Mouse (Mus musculus) MEL (cell line): Measurements from ENCODE around the gene Tuba1a. TPM values are rescaled to one million over a fixed set of nuclear protein-coding genes. Genes with fewer than 3 reads are reported as not detected.
A peak's percentile ranks its signal among the peaks of the same experiment; 100 is the strongest.

Experiments
- DNase-seq: peaks from one replicate; pipeline ENCODE4 v3.0.0; 2011; ENCODE audit warnings: low read depth, low spot score
- H3K27ac ChIP-seq: 2 replicates; pipeline ENCODE4 v1.5.1; 2012; ENCODE audit warnings: low read depth, mild to moderate bottlenecking, control low read depth, low read length, moderate library complexity; ENCODE audit not compliant: control insufficient read depth
- H3K27me3 ChIP-seq, 2 experiments: fragments of 150-350 bp in 1 of 2; sonication (generic) in 1 of 2; 2 replicates each; pipeline ENCODE4 v1.6.1; 2012; ENCODE audit warnings: low read length in 2 of 2, mild to moderate bottlenecking in 2 of 2, improper control_type of control experiment in 1 of 2, moderate library complexity in 1 of 2; ENCODE audit not compliant: insufficient read depth in 2 of 2, control insufficient read depth in 1 of 2
- H3K36me3 ChIP-seq, 2 experiments: 2 replicates each; pipeline ENCODE4 v1.6.1; 2012 to 2014; ENCODE audit warnings: low read length in 2 of 2, improper control_type of control experiment in 1 of 2, inconsistent platforms in 1 of 2, mild to moderate bottlenecking in 1 of 2; ENCODE audit not compliant: insufficient read depth in 2 of 2, control insufficient read depth in 1 of 2
- H3K4me1 ChIP-seq, 2 experiments: fragments of 150-350 bp in 1 of 2; sonication (generic) in 1 of 2; 2 replicates each; pipeline ENCODE4 v1.6.1; 2012; ENCODE audit warnings: low read length in 2 of 2, improper control_type of control experiment in 1 of 2, mild to moderate bottlenecking in 1 of 2; ENCODE audit not compliant: insufficient read depth in 2 of 2, control insufficient read depth in 1 of 2
- H3K4me3 ChIP-seq, 2 experiments: fragments of 150-350 bp in 1 of 2; sonication (generic) in 1 of 2; 2 replicates each; pipeline ENCODE4 v1.5.1; 2012; ENCODE audit warnings: low read depth in 2 of 2, low read length in 2 of 2, mild to moderate bottlenecking in 2 of 2, moderate library complexity in 2 of 2, control low read depth in 1 of 2, improper control_type of control experiment in 1 of 2; ENCODE audit not compliant: control insufficient read depth in 1 of 2, insufficient read depth in 1 of 2
- H3K79me2 ChIP-seq: 2 replicates; pipeline ENCODE4 v1.6.1; 2012; ENCODE audit warnings: mild to moderate bottlenecking, low read length, moderate library complexity; ENCODE audit not compliant: control insufficient read depth, poor library complexity, insufficient read depth
- H3K9ac ChIP-seq: 2 replicates; pipeline ENCODE4 v1.6.1; 2012; ENCODE audit warnings: low read depth, mild to moderate bottlenecking, control low read depth, low read length, moderate library complexity; ENCODE audit not compliant: control insufficient read depth, poor library complexity, severe bottlenecking
- H3K9me3 ChIP-seq: fragments of 150-350 bp; sonication (generic); replicated peaks from 2 replicates; pipeline ENCODE4 v1.6.1; 2012; ENCODE audit warnings: mild to moderate bottlenecking, low read length, improper control_type of control experiment, moderate library complexity; ENCODE audit not compliant: insufficient read depth
- BHLHE40 ChIP-seq: IDR thresholded peaks from 2 replicates; pipeline ENCODE4 v1.6.1; 2012; ENCODE audit warnings: low read depth, mild to moderate bottlenecking, inconsistent platforms, low read length, improper control_type of control experiment, borderline replicate concordance
- CHD1 ChIP-seq: IDR thresholded peaks from 2 replicates; pipeline ENCODE4 v1.6.1; 2012; ENCODE audit warnings: low read depth, mild to moderate bottlenecking, inconsistent platforms, low read length, improper control_type of control experiment
- CHD2 ChIP-seq: IDR thresholded peaks from 2 replicates; pipeline ENCODE4 v1.6.1; 2011; ENCODE audit warnings: low read length, improper control_type of control experiment
- CTCF ChIP-seq, 3 experiments: IDR thresholded peaks in 2 of 3; conservative IDR thresholded peaks in 1 of 3; 2 replicates each; pipeline ENCODE4 v1.5.1; 2011 to 2012; ENCODE audit warnings: low read length in 3 of 3, low read depth in 2 of 3, mild to moderate bottlenecking in 2 of 3, improper control_type of control experiment in 1 of 3, inconsistent platforms in 1 of 3, mixed read lengths in 1 of 3, moderate library complexity in 1 of 3; ENCODE audit not compliant: control insufficient read depth in 1 of 3, insufficient read depth in 1 of 3, poor library complexity in 1 of 3, severe bottlenecking in 1 of 3
- E2F4 ChIP-seq: IDR thresholded peaks from 2 replicates; pipeline ENCODE4 v1.6.1; 2011; ENCODE audit warnings: low read depth, low read length, improper control_type of control experiment, borderline replicate concordance
- ELF1 ChIP-seq: IDR thresholded peaks from 2 replicates; pipeline ENCODE4 v1.6.1; 2014; ENCODE audit warnings: low read depth, mild to moderate bottlenecking, inconsistent platforms, low read length, improper control_type of control experiment, moderate library complexity
- ETS1 ChIP-seq: IDR thresholded peaks from 2 replicates; pipeline ENCODE4 v1.6.1; 2012; ENCODE audit warnings: low read depth, mild to moderate bottlenecking, inconsistent platforms, low read length, improper control_type of control experiment, moderate library complexity
- GABPA ChIP-seq: IDR thresholded peaks from 2 replicates; pipeline ENCODE4 v1.6.1; 2012; ENCODE audit warnings: low read depth, mild to moderate bottlenecking, inconsistent platforms, low read length, improper control_type of control experiment, moderate library complexity
- GATA1 ChIP-seq: IDR thresholded peaks from 2 replicates; pipeline ENCODE4 v1.6.1; 2011; ENCODE audit warnings: low read depth, low read length, improper control_type of control experiment
- HCFC1 ChIP-seq: IDR thresholded peaks from 2 replicates; pipeline ENCODE4 v1.6.1; 2012; ENCODE audit warnings: low read depth, mild to moderate bottlenecking, inconsistent platforms, low read length, improper control_type of control experiment, moderate library complexity
- JUND ChIP-seq: IDR thresholded peaks from 2 replicates; pipeline ENCODE4 v1.6.1; 2011; ENCODE audit warnings: low read depth, mild to moderate bottlenecking, improper control_type of control experiment, low read length
- KAT2A ChIP-seq: conservative IDR thresholded peaks from 2 replicates; pipeline ENCODE4 v1.6.1; 2012; ENCODE audit warnings: low read depth, low read length, improper control_type of control experiment, inconsistent platforms
- MAFK ChIP-seq: IDR thresholded peaks from 2 replicates; pipeline ENCODE4 v1.6.1; 2011; ENCODE audit warnings: low read depth, mild to moderate bottlenecking, low read length, improper control_type of control experiment, borderline replicate concordance
- MAX ChIP-seq: IDR thresholded peaks from 2 replicates; pipeline ENCODE4 v1.6.1; 2011; ENCODE audit warnings: low read length, improper control_type of control experiment
- MAZ ChIP-seq: IDR thresholded peaks from 2 replicates; pipeline ENCODE4 v1.6.1; 2012; ENCODE audit warnings: low read depth, mild to moderate bottlenecking, inconsistent platforms, low read length, improper control_type of control experiment
- MEF2A ChIP-seq: IDR thresholded peaks from 2 replicates; pipeline ENCODE4 v1.6.1; 2014; ENCODE audit warnings: low read depth, mild to moderate bottlenecking, inconsistent platforms, low read length, improper control_type of control experiment; ENCODE audit not compliant: poor library complexity, insufficient replicate concordance, severe bottlenecking; ENCODE audit errors: extremely low read depth
- MXI1 ChIP-seq: IDR thresholded peaks from 2 replicates; pipeline ENCODE4 v1.6.1; 2011; ENCODE audit warnings: mild to moderate bottlenecking, low read depth, low read length, improper control_type of control experiment
- MYB ChIP-seq: IDR thresholded peaks from 2 replicates; pipeline ENCODE4 v1.6.1; 2011; ENCODE audit warnings: mild to moderate bottlenecking, low read depth, low read length, improper control_type of control experiment
- MYC ChIP-seq: IDR thresholded peaks from 2 replicates; pipeline ENCODE4 v1.6.1; 2011; ENCODE audit warnings: low read depth, mild to moderate bottlenecking, low read length, improper control_type of control experiment, moderate library complexity
- NELFE ChIP-seq: IDR thresholded peaks from 2 replicates; pipeline ENCODE4 v1.6.1; 2011; ENCODE audit warnings: low read depth, low read length, improper control_type of control experiment
- NRF1 ChIP-seq: IDR thresholded peaks from 2 replicates; pipeline ENCODE4 v1.6.1; 2014; ENCODE audit warnings: low read depth, mild to moderate bottlenecking, inconsistent platforms, low read length, improper control_type of control experiment, moderate library complexity; ENCODE audit not compliant: poor library complexity, insufficient read depth, severe bottlenecking
- POLR2A ChIP-seq, 2 experiments: IDR thresholded peaks; 2 replicates each; pipeline ENCODE4 v1.6.1; 2011 to 2012; ENCODE audit warnings: low read length in 2 of 2, mild to moderate bottlenecking in 2 of 2, control low read depth in 1 of 2, improper control_type of control experiment in 1 of 2, low read depth in 1 of 2, moderate library complexity in 1 of 2; ENCODE audit not compliant: control insufficient read depth in 1 of 2, insufficient read depth in 1 of 2, poor library complexity in 1 of 2
- POLR2AphosphoS2 ChIP-seq: IDR thresholded peaks from 2 replicates; pipeline ENCODE4 v1.6.1; 2011; ENCODE audit warnings: low read length, improper control_type of control experiment
- POLR2AphosphoS5 ChIP-seq: IDR thresholded peaks from 2 replicates; pipeline ENCODE4 v1.6.1; 2012; ENCODE audit warnings: low read depth, borderline replicate concordance, mild to moderate bottlenecking, inconsistent platforms, low read length, moderate library complexity, mixed read lengths
- RAD21 ChIP-seq: IDR thresholded peaks from 2 replicates; pipeline ENCODE4 v1.6.1; 2011; ENCODE audit warnings: mild to moderate bottlenecking, low read depth, low read length, improper control_type of control experiment
- RCOR1 ChIP-seq: IDR thresholded peaks from 2 replicates; pipeline ENCODE4 v1.6.1; 2012; ENCODE audit warnings: low read depth, mild to moderate bottlenecking, inconsistent platforms, low read length, improper control_type of control experiment
- SIN3A ChIP-seq: IDR thresholded peaks from 2 replicates; pipeline ENCODE4 v1.6.1; 2012; ENCODE audit warnings: low read length, improper control_type of control experiment, inconsistent platforms
- SMC3 ChIP-seq: IDR thresholded peaks from 2 replicates; pipeline ENCODE4 v1.6.1; 2011; ENCODE audit warnings: low read depth, low read length, improper control_type of control experiment
- TAL1 ChIP-seq: IDR thresholded peaks from 2 replicates; pipeline ENCODE4 v1.6.1; 2012; ENCODE audit warnings: mild to moderate bottlenecking, inconsistent platforms, low read length, moderate library complexity, mixed read lengths
- TBP ChIP-seq: IDR thresholded peaks from 2 replicates; pipeline ENCODE4 v1.8.0; 2011; ENCODE audit warnings: low read depth, low read length, improper control_type of control experiment
- TCF12 ChIP-seq: IDR thresholded peaks from 2 replicates; pipeline ENCODE4 v1.6.1; 2014; ENCODE audit warnings: low read depth, mild to moderate bottlenecking, inconsistent platforms, low read length, improper control_type of control experiment, moderate library complexity
- UBTF ChIP-seq: IDR thresholded peaks from 2 replicates; pipeline ENCODE4 v1.6.1; 2012; ENCODE audit warnings: low read depth, mild to moderate bottlenecking, inconsistent platforms, low read length, improper control_type of control experiment, moderate library complexity, borderline replicate concordance; ENCODE audit not compliant: insufficient read depth
- USF1 ChIP-seq: IDR thresholded peaks from 2 replicates; pipeline ENCODE4 v1.6.1; 2014; ENCODE audit warnings: low read depth, mild to moderate bottlenecking, inconsistent platforms, low read length, improper control_type of control experiment, moderate library complexity
- USF2 ChIP-seq, 2 experiments: IDR thresholded peaks; 2 replicates each; pipeline ENCODE4 v1.6.1; 2011 to 2012; ENCODE audit warnings: improper control_type of control experiment in 2 of 2, low read length in 2 of 2, borderline replicate concordance in 1 of 2, inconsistent platforms in 1 of 2, low read depth in 1 of 2, mild to moderate bottlenecking in 1 of 2; ENCODE audit not compliant: insufficient read depth in 1 of 2
- ZC3H11A ChIP-seq: IDR thresholded peaks from 2 replicates; pipeline ENCODE4 v1.6.1; 2012; ENCODE audit warnings: low read depth, mild to moderate bottlenecking, inconsistent platforms, low read length, improper control_type of control experiment
- ZKSCAN1 ChIP-seq: IDR thresholded peaks from 2 replicates; pipeline ENCODE4 v1.6.1; 2012; ENCODE audit warnings: low read depth, mild to moderate bottlenecking, inconsistent platforms, low read length, improper control_type of control experiment, moderate library complexity
- ZMIZ1 ChIP-seq: IDR thresholded peaks from 2 replicates; pipeline ENCODE4 v1.6.1; 2012; ENCODE audit warnings: low read depth, mild to moderate bottlenecking, inconsistent platforms, low read length, improper control_type of control experiment, moderate library complexity
- ZNF384 ChIP-seq: IDR thresholded peaks from 2 replicates; pipeline ENCODE4 v1.6.1; 2012; ENCODE audit warnings: low read depth, mild to moderate bottlenecking, inconsistent platforms, low read length, improper control_type of control experiment
- polyA plus RNA-seq, 2 experiments: library from polyadenylated mRNA; stranded (reverse) in 1 of 2; unstranded in 1 of 2; fragments of >175 nt in 1 of 2; fragments of >200 nt in 1 of 2; gene quantifications; 2 replicates each; pipeline versions ENCODE4 v1.2.1 to v1.2.4; 2012; ENCODE audit warnings: low replicate concordance in 2 of 2, low read depth in 1 of 2; ENCODE audit not compliant: insufficient read length in 2 of 2, insufficient read depth in 1 of 2, missing spikeins in 1 of 2
- total RNA-seq: library from RNA; depleted of rRNA; stranded (reverse); fragments of 300-350 nt; gene quantifications from 2 replicates; pipeline ENCODE4 v1.2.3, GENCODE M21; 2012

The Tuba1a gene
- total and polyA plus RNA-seq, 3 experiments: 83.6 to 112 TPM; not detected in 1

GRCm38 (mm10) chr15:98933833-98934216 is 19.7 kb downstream of the Tuba1a start:
- no peaks in the 10 kb centered on the region for H3K27me3 ChIP-seq
- peaks cover 21% of the 10 kb centered on the region for H3K79me2 ChIP-seq
- no peaks in the 10 kb centered on the region for H3K9me3 ChIP-seq
- H3K4me3 ChIP-seq: peak overlapping the region; percentile 61 to 83
- peaks cover 2 to 12% of the 10 kb centered on the region in 2 experiments; a peak in 3 of 4 replicates for H3K36me3 ChIP-seq
- H3K9ac ChIP-seq: peak overlapping the region; percentile 86
- H3K4me1 ChIP-seq: peaks cover 5 to 7% of the 10 kb centered on the region in 2 experiments; a peak in 3 of 4 replicates
- peak; percentile 99 for DNase-seq
- peak overlapping the region; percentile 93 for H3K27ac ChIP-seq
- TF ChIP-seq JUND (no peak), RCOR1 (no peak), BHLHE40 (no peak; the same call in 1 of the 2 replicates), SIN3A (no peak), RAD21 (no peak), ZMIZ1 (no peak), CHD2 (no peak), POLR2A (IDR thresholded peaks at IDR 0.05; ENCODE audit: control insufficient read depth in 1 of 2, insufficient read depth in 1 of 2, low read depth in 1 of 2, low read length in 2 of 2, poor library complexity in 1 of 2) (peak in 1 of 2 experiments; percentile 56; a peak in 2 of 4 replicates), TAL1 (no peak), MAX (peak; percentile 65; the same call in 1 of the 2 replicates), POLR2AphosphoS2 (0 out of 2 replicates have a peak, but pooled peaks have one; percentile 34), ZNF384 (no peak), ETS1 (no peak), MYB (no peak), ELF1 (no peak), MAFK (no peak), CHD1 (no peak; the same call in 1 of the 2 replicates), TCF12 (0 out of 2 replicates have a peak, but pooled peaks have one; percentile 3), ZC3H11A (no peak), GATA1 (no peak), KAT2A (peak; percentile 53), USF2 (IDR thresholded peaks at IDR 0.05; ENCODE audit: borderline replicate concordance in 1 of 2, insufficient read depth in 1 of 2, low read depth in 1 of 2, low read length in 2 of 2) (no peak), GABPA (no peak), MEF2A (no peak), SMC3 (no peak), NRF1 (peak; percentile 97), E2F4 (peak; percentile 99), MYC (peak; percentile 66; the same call in 1 of the 2 replicates), NELFE (no peak), POLR2AphosphoS5 (no peak), TBP (no peak), HCFC1 (peak; percentile 71), UBTF (no peak), MXI1 (no peak), CTCF (IDR thresholded peaks at IDR 0.05 in 2 of 3, conservative IDR thresholded peaks at IDR 0.05 in 1 of 3; ENCODE audit: control insufficient read depth in 1 of 3, insufficient read depth in 1 of 3, low read depth in 2 of 3, low read length in 3 of 3, poor library complexity in 1 of 3, severe bottlenecking in 1 of 3) (no peak), USF1 (no peak), ZKSCAN1 (no peak), MAZ (no peak)
